Mouse (Mus musculus) neural tube, embryonic 15.5 days (tissue): Measurements from ENCODE around the gene Suco. TPM values are rescaled to one million over a fixed set of nuclear protein-coding genes. Genes with fewer than 3 reads are reported as not detected.

Experiments used
- ATAC-seq: fragments of 200-750 bp; cut with Nextera tagmentation; 2 replicates; pipeline ENCODE4 v1.8.0; 2017; ENCODE audit warnings: mild to moderate bottlenecking, moderate TSS enrichment, moderate library complexity; ENCODE audit not compliant: low FRiP score
- H3K27ac ChIP-seq: fragments of 300-500 bp; sonication (generic); replicated peaks from 2 replicates; pipeline ENCODE4 v1.5.1; 2015; ENCODE audit warnings: mild to moderate bottlenecking, inconsistent platforms
- H3K27me3 ChIP-seq: fragments of 300-500 bp; sonication (generic); replicated peaks from 2 replicates; pipeline ENCODE4 v1.6.1; 2015; ENCODE audit warnings: inconsistent platforms
- H3K36me3 ChIP-seq: fragments of 300-500 bp; sonication (generic); 2 replicates; pipeline ENCODE4 v1.6.1; 2015; ENCODE audit warnings: inconsistent platforms
- H3K4me1 ChIP-seq: fragments of 300-500 bp; sonication (generic); 2 replicates; pipeline ENCODE4 v1.6.1; 2015; ENCODE audit warnings: inconsistent platforms
- H3K4me2 ChIP-seq: fragments of 300-500 bp; sonication (generic); 2 replicates; pipeline ENCODE4 v1.6.1; 2015; ENCODE audit warnings: inconsistent platforms, mild to moderate bottlenecking, moderate library complexity
- H3K4me3 ChIP-seq: fragments of 300-500 bp; sonication (generic); replicated peaks from 2 replicates; pipeline ENCODE4 v1.5.1; 2015; ENCODE audit warnings: mild to moderate bottlenecking, inconsistent platforms
- H3K9ac ChIP-seq: fragments of 300-500 bp; sonication (generic); replicated peaks from 2 replicates; pipeline ENCODE4 v1.6.1; 2015; ENCODE audit warnings: mild to moderate bottlenecking, inconsistent platforms
- H3K9me3 ChIP-seq: fragments of 300-500 bp; sonication (generic); replicated peaks from 2 replicates; pipeline ENCODE4 v1.6.1; 2016; ENCODE audit warnings: inconsistent platforms
- WGBS: fragments of 180-500 bp; shearing (Covaris S2); methylation state at CpG from one replicate; pipeline ENCODE4 v1.1.7; 2015; ENCODE audit warnings: mixed read lengths; 5-methylcytosine and 5-hydroxymethylcytosine counted together
- polyA plus RNA-seq: library from polyadenylated mRNA; unstranded; fragments of >200 nt; fragmentation: Nextera tagmentation; extraction: Ambion mirVana; gene quantifications from 2 replicates; pipeline ENCODE4 v1.2.1, GENCODE M21; 2015

Gene Suco
- polyA plus RNA-seq, 1 experiment from 2014 or later = 22.2 TPM

DNA sequence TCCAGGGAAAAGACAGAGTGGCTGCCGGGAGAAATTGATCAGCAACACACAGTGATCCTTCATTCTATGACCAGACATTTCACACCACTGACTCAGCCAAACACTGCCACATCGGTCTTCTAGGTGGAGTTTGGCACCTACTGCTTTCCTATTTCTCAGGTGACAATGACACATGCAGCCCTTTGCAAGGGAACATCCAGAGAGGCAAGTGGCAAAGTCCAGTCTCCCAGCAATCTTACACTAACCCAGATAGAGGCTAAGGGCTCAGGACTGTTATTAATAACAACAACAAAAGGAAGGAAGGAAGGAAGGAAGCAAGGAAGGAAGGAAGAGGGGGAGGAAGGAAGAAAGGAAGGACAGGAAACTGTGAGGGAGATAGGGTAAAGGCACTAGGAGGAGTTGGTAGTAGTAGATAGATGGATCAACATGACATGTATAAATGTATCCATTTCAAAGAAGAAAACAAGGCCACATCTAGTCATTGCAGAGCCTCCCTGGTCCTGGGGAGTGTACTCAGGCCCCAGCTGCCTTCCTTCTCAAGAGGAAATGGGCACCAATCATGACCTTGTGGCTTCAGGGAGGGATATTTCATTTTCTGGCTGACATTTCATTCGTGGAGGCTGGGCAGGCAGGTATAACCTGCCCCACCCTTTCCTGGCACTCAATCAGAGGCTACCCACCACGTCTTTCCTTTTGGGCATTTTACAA lies 36.6 kb upstream of the Suco start:
- no peak for ATAC-seq
- H3K4me3 ChIP-seq = no peak overlapping the region
- WGBS = 73% methylated on average over 4 of the region's 4 CpGs

GRCm38 (mm10) chr1:161909074-161909473 lies 32.6 kb upstream of the Suco start:
- Histone ChIP-seq H3K4me3 (no peak overlapping the region), H3K4me2 (no peak overlapping the region), H3K9ac (no peak overlapping the region), H3K4me1 (no peaks in the 10 kb centered on the region), H3K36me3 (no peaks in the 10 kb centered on the region), H3K27me3 (no peaks in the 10 kb centered on the region), H3K27ac (no peak overlapping the region), H3K9me3 (no peaks in the 10 kb centered on the region)
- ATAC-seq = no peak
- WGBS = 78% methylated on average over 8 of the region's 8 CpGs

More for the DNA sequence above, 36.6 kb upstream of the Suco start:
- Histone ChIP-seq H3K4me2 (no peak overlapping the region), H3K9ac (no peak overlapping the region), H3K27me3 (no peaks in the 10 kb centered on the region), H3K36me3 (no peaks in the 10 kb centered on the region), H3K9me3 (no peaks in the 10 kb centered on the region), H3K4me1 (no peaks in the 10 kb centered on the region), H3K27ac (no peak overlapping the region)

- Histone ChIP-seq H3K36me3 (no peaks in the 10 kb centered on the region), H3K4me3 (no peak overlapping the region), H3K9ac (no peak overlapping the region), H3K4me1 (no peaks in the 10 kb centered on the region), H3K9me3 (no peaks in the 10 kb centered on the region), H3K27ac (no peak overlapping the region), H3K4me2 (no peak overlapping the region), H3K27me3 (no peaks in the 10 kb centered on the region)
- no peak for ATAC-seq
- WGBS = 57% methylated on average over 2 of the region's 2 CpGs
Observed at GRCm38 (mm10) chr1:161907795-161908457, 31.4 kb upstream of the Suco start.

GRCm38 (mm10) chr1:161907111-161907510 lies 30.6 kb upstream of the Suco start:
- Histone ChIP-seq H3K4me3 (no peak overlapping the region), H3K4me2 (no peak overlapping the region), H3K9ac (no peak overlapping the region), H3K27ac (no peak overlapping the region), H3K27me3 (no peaks in the 10 kb centered on the region), H3K4me1 (no peaks in the 10 kb centered on the region), H3K36me3 (no peaks in the 10 kb centered on the region), H3K9me3 (no peaks in the 10 kb centered on the region)
- ATAC-seq = no peak
- WGBS = 90% methylated on average over 4 of the region's 4 CpGs

DNA sequence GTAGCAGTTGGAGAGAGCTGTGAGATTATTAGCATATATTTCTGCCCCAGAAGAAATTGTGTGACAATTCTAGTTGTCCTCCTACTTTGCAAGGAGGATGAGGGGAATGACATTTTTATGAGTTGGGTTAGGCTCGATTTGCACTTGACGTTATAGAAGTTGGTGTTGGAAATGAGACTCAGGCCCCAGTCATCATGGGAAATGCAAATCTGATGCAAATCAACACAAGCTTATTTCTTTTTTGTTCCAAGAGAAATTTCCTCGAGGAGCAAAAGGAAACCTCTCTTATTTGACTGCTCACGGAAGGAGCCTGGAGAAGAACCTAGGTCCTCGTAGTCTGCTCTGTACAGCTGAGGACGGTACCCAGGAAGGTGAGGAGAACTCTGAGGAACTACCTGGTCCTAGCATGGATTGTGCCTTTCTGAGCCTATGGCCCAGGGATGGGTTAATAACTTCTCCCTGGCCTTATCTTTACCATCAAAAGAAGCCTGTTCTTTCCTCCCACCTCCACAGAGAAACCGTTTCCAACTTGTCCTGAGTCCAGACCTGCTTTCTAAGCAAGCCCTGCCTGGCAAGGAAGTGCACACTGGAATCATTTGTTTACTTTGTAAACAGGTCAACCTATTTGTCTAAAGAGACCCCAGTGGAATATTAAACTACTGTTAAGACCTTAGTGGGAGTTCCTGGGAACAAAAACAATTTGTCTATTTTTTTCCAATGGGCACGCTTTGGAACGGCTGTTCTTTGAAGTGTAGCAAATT lies 26.4 kb upstream of the Suco start:
- no peak overlapping the region for H3K9ac ChIP-seq
- 73% methylated on average over 9 of the region's 9 CpGs for WGBS
- no peak for ATAC-seq

DNA sequence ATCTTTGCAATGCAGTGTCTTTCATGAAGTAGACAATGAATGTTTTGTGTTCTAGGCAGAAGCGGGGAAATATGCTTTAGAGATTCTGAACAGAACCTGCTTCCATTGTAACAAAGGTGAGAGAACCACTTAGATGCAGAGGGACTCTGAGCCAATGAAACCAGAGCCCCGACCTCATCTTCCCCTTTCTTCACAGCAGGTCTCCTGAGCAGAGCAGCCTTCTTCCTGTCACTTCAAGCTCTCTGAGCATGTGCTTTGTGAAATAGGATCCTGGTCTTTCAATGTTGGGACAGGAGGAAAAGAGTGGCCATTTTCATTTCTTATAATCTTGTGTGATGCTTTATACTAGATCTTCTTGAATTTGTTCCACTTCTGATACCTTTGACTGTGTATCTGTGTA lies 23.6 kb upstream of the Suco start:
- Histone ChIP-seq H3K4me3 (no peak overlapping the region), H3K27ac (no peak overlapping the region), H3K4me2 (no peak overlapping the region), H3K4me1 (no peaks in the 10 kb centered on the region), H3K27me3 (no peaks in the 10 kb centered on the region), H3K36me3 (no peaks in the 10 kb centered on the region), H3K9ac (no peak overlapping the region), H3K9me3 (no peaks in the 10 kb centered on the region)
- WGBS = 51% methylated on average over 2 of the region's 2 CpGs
- no peak for ATAC-seq

More for the DNA sequence above, 26.4 kb upstream of the Suco start:
- Histone ChIP-seq H3K27ac (no peak overlapping the region), H3K27me3 (no peaks in the 10 kb centered on the region), H3K4me1 (no peaks in the 10 kb centered on the region), H3K9me3 (no peaks in the 10 kb centered on the region), H3K4me2 (no peak overlapping the region), H3K4me3 (no peak overlapping the region), H3K36me3 (no peaks in the 10 kb centered on the region)

GRCm38 (mm10) chr1:161897235-161897634 lies 20.8 kb upstream of the Suco start:
- Histone ChIP-seq H3K27me3 (no peaks in the 10 kb centered on the region), H3K4me1 (no peaks in the 10 kb centered on the region), H3K9ac (no peak overlapping the region), H3K36me3 (no peaks in the 10 kb centered on the region), H3K4me3 (no peak overlapping the region), H3K9me3 (no peaks in the 10 kb centered on the region), H3K4me2 (no peak overlapping the region), H3K27ac (no peak overlapping the region)
- ATAC-seq = no peak
- WGBS = 84% methylated on average over 8 of the region's 8 CpGs

- Histone ChIP-seq H3K36me3 (no peaks in the 10 kb centered on the region), H3K4me3 (no peak overlapping the region), H3K27me3 (no peaks in the 10 kb centered on the region), H3K4me2 (no peak overlapping the region), H3K4me1 (no peaks in the 10 kb centered on the region), H3K27ac (no peak overlapping the region), H3K9me3 (no peaks in the 10 kb centered on the region), H3K9ac (no peak overlapping the region)
- WGBS = 75% methylated on average over 10 of the region's 10 CpGs
- no peak for ATAC-seq
Observed at GRCm38 (mm10) chr1:161896130-161896529, 19.6 kb upstream of the Suco start.

DNA sequence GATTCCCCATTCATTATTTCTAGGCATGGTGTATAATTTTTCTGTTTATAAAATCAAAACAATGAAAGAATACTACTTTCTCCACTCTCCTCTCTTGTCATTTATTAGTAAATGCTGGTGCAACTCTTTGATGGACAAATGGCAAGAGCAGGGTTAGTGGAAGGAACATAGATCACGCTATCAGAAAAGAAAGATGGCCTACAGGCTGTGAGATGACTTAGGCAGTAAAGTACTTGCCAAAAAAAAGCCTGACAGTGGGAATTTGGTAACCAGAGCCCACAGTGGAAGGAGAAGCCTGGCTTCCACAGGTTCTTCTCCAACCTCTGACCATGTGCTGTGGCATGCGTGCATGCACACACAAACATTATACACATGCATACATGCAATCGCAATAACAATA lies 18.5 kb upstream of the Suco start:
- Histone ChIP-seq H3K4me3 (no peak overlapping the region), H3K9me3 (no peaks in the 10 kb centered on the region), H3K27ac (no peak overlapping the region), H3K4me1 (no peaks in the 10 kb centered on the region), H3K27me3 (no peaks in the 10 kb centered on the region), H3K9ac (no peak overlapping the region), H3K36me3 (no peaks in the 10 kb centered on the region), H3K4me2 (no peak overlapping the region)
- no peak for ATAC-seq
- 97% methylated on average over 3 of the region's 3 CpGs for WGBS

GRCm38 (mm10) chr1:161894553-161894952 lies 18.1 kb upstream of the Suco start:
- no peak overlapping the region for H3K9ac ChIP-seq
- no peaks in the 10 kb centered on the region for H3K36me3 ChIP-seq
- WGBS = 73% methylated on average over 2 of the region's 2 CpGs
- H3K27me3 ChIP-seq = no peaks in the 10 kb centered on the region
- H3K9me3 ChIP-seq = no peaks in the 10 kb centered on the region
- H3K4me3 ChIP-seq = no peak overlapping the region
- no peaks in the 10 kb centered on the region for H3K4me1 ChIP-seq
- no peak overlapping the region for H3K4me2 ChIP-seq
- H3K27ac ChIP-seq = no peak overlapping the region
- no peak for ATAC-seq

DNA sequence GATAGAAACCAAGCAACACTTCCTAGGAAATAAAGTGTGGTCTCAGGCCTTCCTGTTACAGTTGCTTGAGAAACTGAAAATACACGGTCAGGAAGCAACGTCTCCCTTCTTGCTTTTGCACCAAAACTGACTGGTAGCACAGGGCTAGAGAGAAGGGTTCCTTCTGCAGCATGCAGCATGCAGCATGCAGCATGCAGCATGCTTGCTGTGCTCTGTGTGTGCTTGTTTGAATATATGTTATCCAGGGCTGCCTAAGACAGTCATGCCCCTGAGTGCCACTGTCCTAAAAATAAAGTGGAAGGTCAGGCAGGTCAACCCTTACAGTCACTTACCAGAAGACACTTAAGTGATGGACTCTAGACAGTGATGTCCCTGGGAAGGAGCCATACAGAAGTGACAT lies 17.6 kb upstream of the Suco start:
- Histone ChIP-seq H3K27me3 (no peaks in the 10 kb centered on the region), H3K4me3 (no peak overlapping the region), H3K4me2 (no peak overlapping the region), H3K4me1 (no peaks in the 10 kb centered on the region), H3K9ac (no peak overlapping the region), H3K9me3 (no peaks in the 10 kb centered on the region), H3K27ac (no peak overlapping the region), H3K36me3 (no peaks in the 10 kb centered on the region)
- WGBS = 80% methylated on average over 2 of the region's 2 CpGs
- no peak for ATAC-seq

DNA sequence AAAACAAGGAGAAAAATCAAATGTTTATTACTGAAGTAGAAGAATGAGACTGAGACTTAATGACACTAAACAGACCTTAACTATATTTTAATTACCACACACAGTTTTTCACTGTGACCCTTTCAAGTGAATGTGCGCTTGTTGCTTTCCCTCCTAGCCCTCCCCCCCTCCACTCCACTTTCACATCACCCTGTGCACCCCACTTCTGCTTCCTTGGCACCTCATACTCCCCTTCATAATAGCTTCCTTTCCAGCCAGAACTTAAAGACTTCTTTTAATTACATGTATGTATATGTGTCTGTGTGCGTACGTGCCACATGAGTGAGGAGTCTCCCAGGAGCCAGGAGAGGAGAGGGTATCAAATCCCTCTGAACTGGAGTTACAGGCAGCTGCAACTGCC lies 12.3 kb upstream of the Suco start:
- H3K27me3 ChIP-seq = no peaks in the 10 kb centered on the region
- ATAC-seq = no peak
- H3K4me1 ChIP-seq = no peaks in the 10 kb centered on the region
- no peaks in the 10 kb centered on the region for H3K36me3 ChIP-seq
- H3K9ac ChIP-seq = no peak overlapping the region
- WGBS = 97% methylated on average over 3 of the region's 3 CpGs
- no peak overlapping the region for H3K4me2 ChIP-seq
- H3K9me3 ChIP-seq = no peaks in the 10 kb centered on the region
- H3K4me3 ChIP-seq = no peak overlapping the region
- no peak overlapping the region for H3K27ac ChIP-seq
